In the genomic region with DNA sequence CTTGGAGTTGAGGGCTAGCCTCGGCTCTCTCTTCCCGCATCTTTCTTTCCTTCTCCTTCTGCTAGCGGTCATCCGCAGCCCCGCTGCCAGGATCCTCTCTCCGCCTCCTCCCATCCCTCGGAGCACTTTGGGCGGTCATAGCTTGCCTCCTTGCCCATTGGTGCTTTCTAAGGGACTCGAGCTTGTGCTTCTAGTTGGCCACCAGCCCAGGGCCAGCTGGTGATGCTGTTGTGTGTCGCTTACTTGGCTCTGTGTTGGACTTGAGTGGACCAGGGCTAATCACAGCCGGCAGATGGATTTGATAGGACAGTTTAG, we compare ENCODE assay signal across 8 mouse cellular contexts. TPM values are rescaled to one million over a fixed set of nuclear protein-coding genes. Genes with fewer than 3 reads are reported as not detected.
DNase-seq lines count a peak whose midpoint lies in the region; ATAC-seq and TF ChIP-seq lines count a peak whose summit lies in the region.

TSS of gene Etfdh (minus strand) at position 85 of the 315 bp plus-strand sequence.

- no peaks in the 10 kb centered on the region for H3K9me3 ChIP-seq in hindbrain, embryonic 15.5 days

- H3K9ac ChIP-seq in hindbrain, embryonic 15.5 days, result peak within 1 kb of the TSS; percentile 67

- H3K4me1 ChIP-seq in thymus, adult 2 months (replicated peaks; ENCODE audit: control insufficient read depth, insufficient read depth, low read length), result peaks cover 3% of the 10 kb centered on the region; the same call in 1 of the 2 replicates
- H3K4me1 ChIP-seq in cortical plate, adult 2 months (ENCODE audit: control insufficient read depth, insufficient read depth, low read length), result no peaks in the 10 kb centered on the region
- peaks cover 11% of the 10 kb centered on the region for H3K4me1 ChIP-seq in hindbrain, embryonic 15.5 days (replicated peaks)

- DNase-seq in thymus, adult 2 months, result no peak
- DNase-seq in thymus, postnatal 10 days (ENCODE audit: low spot score in 2 of 2), result no peak
- DNase-seq in gastrocnemius, adult 8-10 months (ENCODE audit: low spot score in 2 of 2), result peak; percentile 48 to 62
- peak; percentile 51 for DNase-seq in left cerebral cortex, adult 11 months (ENCODE audit: low spot score)
- peak; percentile 48 for DNase-seq in lung, postnatal 25 days (ENCODE audit: low spot score)
- DNase-seq in retina, postnatal 7 days (ENCODE audit: low read depth, low spot score), result peak; percentile 38

- H3K36me3 ChIP-seq in thymus, adult 2 months (ENCODE audit: control insufficient read depth, insufficient read depth, low read length), result 0 out of 2 replicates have a peak, but pooled peaks cover 3% of the 10 kb centered on the region
- H3K36me3 ChIP-seq in hindbrain, embryonic 15.5 days, result peaks cover 18% of the 10 kb centered on the region

- TF ChIP-seq POLR2A in thymus, adult 2 months (IDR thresholded peaks at IDR 0.05; ENCODE audit: control insufficient read depth, extremely low read depth, insufficient read depth, low read length, poor library complexity), result no peak
- TF ChIP-seq POLR2A in cortical plate, adult 2 months (IDR thresholded peaks at IDR 0.05; ENCODE audit: extremely low read depth, insufficient read depth, low read length), result no peak

- H3K4me3 ChIP-seq in thymus, adult 2 months (ENCODE audit: control insufficient read depth, insufficient read depth, low read length), result peak within 1 kb of the TSS; percentile 79
- H3K4me3 ChIP-seq in cortical plate, adult 2 months (ENCODE audit: insufficient read depth, low read length), result peak within 1 kb of the TSS; percentile 52
- peak within 1 kb of the TSS; percentile 74 for H3K4me3 ChIP-seq in hindbrain, embryonic 15.5 days

- H3K4me2 ChIP-seq in hindbrain, embryonic 15.5 days, result peak within 1 kb of the TSS; percentile 84

- H3K27me3 ChIP-seq in thymus, adult 2 months (ENCODE audit: control insufficient read depth, insufficient read depth, low read length), result no peaks in the 10 kb centered on the region
- no peaks in the 10 kb centered on the region for H3K27me3 ChIP-seq in hindbrain, embryonic 15.5 days

- no peak for TF ChIP-seq CTCF in thymus, adult 2 months (IDR thresholded peaks at IDR 0.05; ENCODE audit: borderline replicate concordance, control insufficient read depth, extremely low read depth, insufficient read depth, low read length, poor library complexity)
- no peak for TF ChIP-seq CTCF in cortical plate, adult 2 months (IDR thresholded peaks at IDR 0.05; ENCODE audit: extremely low read depth, insufficient read depth, low read length)

- whole genome bisulfite sequencing in thymus, adult 2 months, result 4% methylated on average over 11 of the region's 11 CpGs
- 2% methylated on average over 11 of the region's 11 CpGs for WGBS in hindbrain, embryonic 15.5 days

- peak; percentile 46 for ATAC-seq in hindbrain, embryonic 15.5 days (ENCODE audit: low FRiP score, low read depth)

- peak within 1 kb of the TSS; percentile 71 for H3K27ac ChIP-seq in thymus, adult 2 months (ENCODE audit: control insufficient read depth, insufficient read depth, low read length)
- no peak within 1 kb of the TSS for H3K27ac ChIP-seq in cortical plate, adult 2 months (ENCODE audit: insufficient read depth, low read length)
- H3K27ac ChIP-seq in hindbrain, embryonic 15.5 days (replicated peaks), result peak within 1 kb of the TSS; percentile 84

RNA-seq across cellular contexts. Expression of gene Etfdh, which starts in this region (rescaled TPM):
- 51.4 and 61.3 TPM in 2 replicates for polyA plus RNA-seq in thymus, adult 2 months (2012; rRNA removed)
- 23.6 and 25.1 TPM in 2 replicates for polyA plus RNA-seq in cortical plate, adult 2 months (2012; rRNA removed)
- total RNA-seq in gastrocnemius, adult 8-10 months (2022), result 100 to 1,000 TPM; 103 to 128 (median 108) TPM
- 44.5 and 44.9 TPM in 2 replicates for polyA plus RNA-seq in hindbrain, embryonic 15.5 days (2015; fragmentation: Nextera tagmentation; extraction: Ambion mirVana)

Comparison
In these comparisons a context has a peak if more than half of its experiments do, and no peak if none do; other contexts are left out.
1. DNase-seq: peak in gastrocnemius, adult 8-10 months (2 of 2), left cerebral cortex, adult 11 months (single experiment), lung, postnatal 25 days (single experiment) and retina, postnatal 7 days (single experiment); none in thymus, adult 2 months (single experiment) and thymus, postnatal 10 days (0 of 2).
2. Peak in every context shown above with its lines, with median percentiles within 50 percentile points of each other: H3K4me3 ChIP-seq.